Mouse (Mus musculus) left cerebral cortex, postnatal 14 days (tissue): ENCODE measurements at regions not wholly inside any gene's neighbourhood (a gene's known extent, or its start where the extent isn't known, plus 50 kb on each side); places are given as distances from the start of the nearest gene placed in this dataset.
A peak's percentile ranks its signal among the peaks of the same experiment; 100 is the strongest.

ENCODE experiments used
- DNase-seq, 2 experiments: peaks; one replicate each; pipeline ENCODE4 v3.0.0; 2021 to 2022; ENCODE audit warnings: low spot score in 2 of 2, mixed read lengths in 1 of 2
- intact Hi-C: fragments of 180-260 bp; cut with DNase I; formaldehyde crosslinking; loops from one replicate; pipeline ENCODE4 v1.15.1; 2025

GRCm38 (mm10) chr12:71370091-71370490 is 60.4 kb downstream of the Dact1 start:
- DNase-seq, result no peak
- intact Hi-C loops, result no loop called here

- intact Hi-C loops, result no loop called here
- peak in 1 of 2 experiments; percentile 13 for DNase-seq
Measured at GRCm38 (mm10) chr12:71371948-71372347, 62.3 kb downstream of the Dact1 start.

- intact Hi-C loops, result no loop called here
Measured at GRCm38 (mm10) chr12:71373633-71374032, 63.9 kb downstream of the Dact1 start.

GRCm38 (mm10) chr12:71376446-71376845 is 66.8 kb downstream of the Dact1 start:
- intact Hi-C loops, result no loop called here
- peak in 1 of 2 experiments; percentile 29 for DNase-seq

More at GRCm38 (mm10) chr12:71373633-71374032, 63.9 kb downstream of the Dact1 start:
- no peak for DNase-seq

GRCm38 (mm10) chr12:71376966-71377365 is 67.3 kb downstream of the Dact1 start:
- intact Hi-C loops, result no loop called here
- no peak for DNase-seq

- DNase-seq, result no peak
- intact Hi-C loops, result no loop called here
Measured at GRCm38 (mm10) chr12:71379626-71380423, 70.1 kb downstream of the Dact1 start.

- DNase-seq, result no peak
- intact Hi-C loops, result no loop called here
Measured at GRCm38 (mm10) chr12:71380424-71380761, 70.7 kb downstream of the Dact1 start.

- DNase-seq, result no peak
- intact Hi-C loops, result no loop called here
Measured at GRCm38 (mm10) chr12:71386251-71386650, 76.6 kb downstream of the Dact1 start.

GRCm38 (mm10) chr12:71391481-71391880 is 81.8 kb downstream of the Dact1 start:
- intact Hi-C loops, result no loop called here
- peak in 1 of 2 experiments; percentile 11 for DNase-seq

- no peak for DNase-seq
- intact Hi-C loops, result no loop called here
Measured at GRCm38 (mm10) chr12:71393752-71394151, 84.1 kb downstream of the Dact1 start.

- DNase-seq, result no peak
- intact Hi-C loops, result no loop called here
Measured at GRCm38 (mm10) chr12:71397456-71397855, 87.8 kb downstream of the Dact1 start.

- intact Hi-C loops, result no loop called here
- peak; percentile 12 to 14 for DNase-seq
Measured at GRCm38 (mm10) chr12:71398701-71399100, 89.0 kb downstream of the Dact1 start.

- intact Hi-C loops, result no loop called here
- DNase-seq, result no peak
Measured at GRCm38 (mm10) chr12:71400201-71400600, 90.5 kb downstream of the Dact1 start.

GRCm38 (mm10) chr12:71401621-71402416 is 92.1 kb downstream of the Dact1 start:
- intact Hi-C loops, result no loop called here
- DNase-seq, result no peak

GRCm38 (mm10) chr12:71407294-71407693 is 97.6 kb downstream of the Dact1 start:
- intact Hi-C loops, result no loop called here
- DNase-seq, result no peak

GRCm38 (mm10) chr12:71408396-71409050 is 98.8 kb downstream of the Dact1 start:
- DNase-seq, result no peak
- intact Hi-C loops, result no loop called here

GRCm38 (mm10) chr12:71412331-71412730 is 102.6 kb downstream of the Dact1 start:
- intact Hi-C loops, result no loop called here
- no peak for DNase-seq

GRCm38 (mm10) chr12:71416968-71417367 is 107.3 kb downstream of the Dact1 start:
- DNase-seq, result no peak
- intact Hi-C loops, result no loop called here

- intact Hi-C loops, result no loop called here
- no peak for DNase-seq
Measured at GRCm38 (mm10) chr12:71418186-71418585, 108.5 kb downstream of the Dact1 start.

- DNase-seq, result no peak
- intact Hi-C loops, result no loop called here
Measured at GRCm38 (mm10) chr12:71419161-71419560, 109.5 kb downstream of the Dact1 start.
